Mouse (Mus musculus): Measurements from ENCODE around the gene Pcnx4. TPM values are rescaled to one million over a fixed set of nuclear protein-coding genes. Genes with fewer than 3 reads are reported as not detected.

The Pcnx4 gene
- total RNA-seq (2014; rRNA removed) (21.3 and 30.3 TPM in 2 replicates), polyA plus RNA-seq (2015; fragmentation: Nextera tagmentation; extraction: Ambion mirVana) (22.7 and 22.9 TPM in 2 replicates)

DNA sequence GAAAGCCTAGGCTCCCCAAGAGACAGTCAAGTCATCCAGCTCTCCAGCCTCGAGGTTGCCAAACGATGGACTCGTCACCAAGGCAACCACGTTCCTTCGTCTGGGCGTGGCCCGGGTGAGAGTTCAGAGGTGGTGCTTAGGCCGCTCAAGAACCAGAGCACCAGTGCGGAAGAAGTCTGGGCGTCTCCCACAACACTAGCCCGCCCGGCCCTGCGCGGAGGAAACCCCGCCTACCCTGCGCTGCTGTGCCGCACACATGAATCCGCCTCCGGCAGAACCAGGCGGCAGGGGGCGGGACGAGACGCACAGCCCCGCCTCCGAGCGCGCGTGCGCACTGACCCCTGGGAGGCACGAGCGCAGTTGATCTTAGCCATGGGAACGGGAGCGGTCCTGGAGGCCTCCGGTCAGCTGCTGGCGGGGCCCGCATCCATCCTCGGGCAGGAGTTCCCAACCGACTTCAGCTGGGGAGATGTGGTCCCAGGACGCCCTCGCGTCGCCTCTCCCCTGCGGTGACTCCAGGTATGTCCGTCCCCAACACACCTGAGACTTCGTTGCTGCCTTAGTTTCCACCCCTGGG lies at the start of gene Pcnx4:
Gene Pcnx4, plus strand, starts transcription at position 363 of the 577 bp plus-strand sequence.
- Histone ChIP-seq H3K9me3 (ENCODE audit: low read length) (no peaks in the 10 kb centered on the region), H3K36me3 (ENCODE audit: insufficient read depth, low read length) (no peaks in the 10 kb centered on the region), H3K9ac (replicated peaks; ENCODE audit: low read length, poor library complexity, severe bottlenecking) (peak within 1 kb of the TSS; percentile 60), H3K4me3 (ENCODE audit: low read depth, low read length) (peak within 1 kb of the TSS; percentile 68), H3K27me3 (ENCODE audit: insufficient read depth, low read length) (no peaks in the 10 kb centered on the region), H3K27ac (ENCODE audit: low read depth, low read length) (peak within 1 kb of the TSS; percentile 52), H3K4me2 (ENCODE audit: low read depth, low read length, poor library complexity, severe bottlenecking) (peak within 1 kb of the TSS; percentile 73), H3K4me1 (ENCODE audit: insufficient read depth, low read length) (peaks cover 7% of the 10 kb centered on the region)
- under 1% methylated on average over 45 of the region's 45 CpGs for WGBS
- peak; percentile 63 for TF ChIP-seq CTCF (IDR thresholded peaks at IDR 0.05)
- DNase-seq (ENCODE audit: low spot score) = peak; percentile 95
- peak; percentile 97 for ATAC-seq (ENCODE audit: low FRiP score)

- ATAC-seq (ENCODE audit: low FRiP score) (no peak), DNase-seq (ENCODE audit: low spot score) (no peak)
- Histone ChIP-seq H3K4me3 (ENCODE audit: low read depth, low read length) (no peak overlapping the region), H3K36me3 (ENCODE audit: insufficient read depth, low read length) (no peaks in the 10 kb centered on the region), H3K27me3 (ENCODE audit: insufficient read depth, low read length) (no peaks in the 10 kb centered on the region), H3K4me1 (ENCODE audit: insufficient read depth, low read length) (no peaks in the 10 kb centered on the region), H3K27ac (ENCODE audit: low read depth, low read length) (no peak overlapping the region), H3K4me2 (ENCODE audit: low read depth, low read length, poor library complexity, severe bottlenecking) (no peak overlapping the region), H3K9ac (replicated peaks; ENCODE audit: low read length, poor library complexity, severe bottlenecking) (no peak overlapping the region), H3K9me3 (ENCODE audit: low read length) (no peaks in the 10 kb centered on the region)
- 84% methylated on average over 3 of the region's 3 CpGs for WGBS
- no peak for TF ChIP-seq CTCF (IDR thresholded peaks at IDR 0.05)
Measured at GRCm38 (mm10) chr12:72487498-72487897, 48.7 kb upstream of the Pcnx4 start.

DNA sequence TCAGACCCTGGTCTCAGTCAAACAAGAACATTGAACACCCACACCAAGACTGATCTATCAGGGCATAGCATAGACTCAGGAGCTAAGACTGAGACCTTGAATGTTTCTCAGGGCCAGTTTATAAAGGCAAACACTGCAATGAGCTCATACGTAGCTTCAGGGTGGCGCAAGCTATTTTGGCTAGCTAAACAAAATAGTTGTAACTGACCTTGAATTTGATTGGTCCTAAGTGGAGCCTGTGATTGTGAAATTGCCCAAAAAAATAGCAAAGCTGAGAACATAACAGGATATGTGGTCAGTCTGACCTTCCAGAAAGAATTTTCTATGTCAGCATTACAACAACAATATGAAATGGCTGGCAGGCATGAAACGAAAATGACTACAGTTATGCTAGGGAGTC lies 46.2 kb upstream of the Pcnx4 start:
- no peaks in the 10 kb centered on the region for H3K27me3 ChIP-seq (ENCODE audit: insufficient read depth, low read length)
- 93% methylated on average over 3 of the region's 3 CpGs for WGBS
- no peak overlapping the region for H3K27ac ChIP-seq (ENCODE audit: low read depth, low read length)
- H3K36me3 ChIP-seq (ENCODE audit: insufficient read depth, low read length) = no peaks in the 10 kb centered on the region
- H3K4me2 ChIP-seq (ENCODE audit: low read depth, low read length, poor library complexity, severe bottlenecking) = no peak overlapping the region
- ATAC-seq (ENCODE audit: low FRiP score) (no peak), DNase-seq (ENCODE audit: low spot score) (no peak)
- H3K9me3 ChIP-seq (ENCODE audit: low read length) = no peaks in the 10 kb centered on the region
- H3K9ac ChIP-seq (replicated peaks; ENCODE audit: low read length, poor library complexity, severe bottlenecking) = no peak overlapping the region
- TF ChIP-seq CTCF (IDR thresholded peaks at IDR 0.05) = no peak
- H3K4me1 ChIP-seq (ENCODE audit: insufficient read depth, low read length) = no peaks in the 10 kb centered on the region
- H3K4me3 ChIP-seq (ENCODE audit: low read depth, low read length) = no peak overlapping the region

DNA sequence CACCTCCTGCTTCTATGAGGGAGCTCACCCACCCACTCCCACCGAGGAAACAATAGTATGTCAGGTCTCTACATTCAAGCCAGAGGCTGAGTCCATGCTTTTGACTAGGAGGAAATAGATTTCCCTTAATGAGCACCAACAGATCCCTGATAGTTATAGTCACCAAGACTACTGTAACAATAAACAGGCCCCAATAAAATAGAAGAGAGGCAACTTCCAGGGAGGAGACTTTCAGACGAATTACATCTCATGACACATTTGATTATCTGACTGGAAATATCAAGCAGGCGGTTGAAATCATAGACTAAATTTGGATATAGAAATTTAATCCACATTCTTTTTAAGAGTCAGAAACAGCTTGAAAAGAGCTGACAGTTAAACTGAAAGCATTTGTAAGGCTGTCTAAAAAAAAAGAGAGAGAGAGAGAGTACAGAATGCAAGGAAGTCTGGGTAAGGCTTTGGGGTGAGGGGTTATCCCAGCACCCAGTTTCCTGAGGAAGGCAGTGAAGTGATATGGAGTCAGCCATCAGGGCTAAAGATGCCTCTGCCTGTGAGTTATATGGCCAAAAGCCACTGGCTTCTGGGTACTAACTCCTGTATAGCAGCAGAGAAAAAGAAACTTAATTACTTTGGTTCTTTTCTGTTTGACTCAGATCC lies 45.0 kb upstream of the Pcnx4 start:
- H3K9ac ChIP-seq (replicated peaks; ENCODE audit: low read length, poor library complexity, severe bottlenecking) = no peak overlapping the region
- no peak overlapping the region for H3K4me2 ChIP-seq (ENCODE audit: low read depth, low read length, poor library complexity, severe bottlenecking)
- no peak overlapping the region for H3K4me3 ChIP-seq (ENCODE audit: low read depth, low read length)
- H3K9me3 ChIP-seq (ENCODE audit: low read length) = no peaks in the 10 kb centered on the region
- no peak for DNase-seq (ENCODE audit: low spot score)
- no peak overlapping the region for H3K27ac ChIP-seq (ENCODE audit: low read depth, low read length)
- no peaks in the 10 kb centered on the region for H3K27me3 ChIP-seq (ENCODE audit: insufficient read depth, low read length)
- H3K4me1 ChIP-seq (ENCODE audit: insufficient read depth, low read length) = no peaks in the 10 kb centered on the region
- no peak for TF ChIP-seq CTCF (IDR thresholded peaks at IDR 0.05)
- no peaks in the 10 kb centered on the region for H3K36me3 ChIP-seq (ENCODE audit: insufficient read depth, low read length)
- no peak for ATAC-seq (ENCODE audit: low FRiP score)
- 63% methylated on average over 3 of the region's 3 CpGs for WGBS

GRCm38 (mm10) chr12:72496866-72497600 lies 39.1 kb upstream of the Pcnx4 start:
- WGBS = 48% methylated on average over 12 of the region's 12 CpGs
- no peak for TF ChIP-seq CTCF (IDR thresholded peaks at IDR 0.05)
- Histone ChIP-seq H3K9me3 (ENCODE audit: low read length) (no peaks in the 10 kb centered on the region), H3K27me3 (ENCODE audit: insufficient read depth, low read length) (no peaks in the 10 kb centered on the region), H3K4me2 (ENCODE audit: low read depth, low read length, poor library complexity, severe bottlenecking) (no peak overlapping the region), H3K27ac (ENCODE audit: low read depth, low read length) (no peak overlapping the region), H3K4me1 (ENCODE audit: insufficient read depth, low read length) (no peaks in the 10 kb centered on the region), H3K36me3 (ENCODE audit: insufficient read depth, low read length) (no peaks in the 10 kb centered on the region), H3K4me3 (ENCODE audit: low read depth, low read length) (no peak overlapping the region), H3K9ac (replicated peaks; ENCODE audit: low read length, poor library complexity, severe bottlenecking) (no peak overlapping the region)
- no peak for DNase-seq (ENCODE audit: low spot score)
- ATAC-seq (ENCODE audit: low FRiP score) = no peak

DNA sequence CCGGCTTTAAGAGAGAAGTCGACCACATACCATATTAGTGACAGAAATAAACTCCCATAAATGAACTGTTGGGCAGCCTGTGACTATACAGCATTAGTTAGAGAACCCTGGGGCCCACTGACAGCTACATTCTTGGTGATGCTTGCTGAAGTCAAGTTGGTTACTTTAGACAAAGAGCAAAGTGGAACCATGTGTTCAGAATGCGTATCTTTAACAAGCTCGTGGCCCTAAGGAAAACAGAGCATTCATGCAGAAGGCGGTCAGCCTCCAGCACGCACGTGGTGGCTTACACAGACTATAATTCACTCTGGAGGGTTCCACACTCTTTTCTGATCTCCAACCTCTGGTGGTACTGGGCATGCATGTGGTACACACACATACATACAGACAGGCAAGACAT lies 26.6 kb upstream of the Pcnx4 start:
- DNase-seq (ENCODE audit: low spot score) (no peak), ATAC-seq (ENCODE audit: low FRiP score) (no peak)
- H3K4me1 ChIP-seq (ENCODE audit: insufficient read depth, low read length) = no peaks in the 10 kb centered on the region
- H3K27ac ChIP-seq (ENCODE audit: low read depth, low read length) = no peak overlapping the region
- no peaks in the 10 kb centered on the region for H3K27me3 ChIP-seq (ENCODE audit: insufficient read depth, low read length)
- TF ChIP-seq CTCF (IDR thresholded peaks at IDR 0.05) = no peak
- no peak overlapping the region for H3K9ac ChIP-seq (replicated peaks; ENCODE audit: low read length, poor library complexity, severe bottlenecking)
- H3K36me3 ChIP-seq (ENCODE audit: insufficient read depth, low read length) = no peaks in the 10 kb centered on the region
- no peaks in the 10 kb centered on the region for H3K9me3 ChIP-seq (ENCODE audit: low read length)
- 86% methylated on average over 7 of the region's 7 CpGs for WGBS
- H3K4me3 ChIP-seq (ENCODE audit: low read depth, low read length) = no peak overlapping the region
- H3K4me2 ChIP-seq (ENCODE audit: low read depth, low read length, poor library complexity, severe bottlenecking) = no peak overlapping the region
